Mouse (Mus musculus) adrenal gland, postnatal 10 days (tissue): ENCODE measurements around the gene Zfp961. TPM values are rescaled to one million over a fixed set of nuclear protein-coding genes. Genes with fewer than 3 reads are reported as not detected.
"Not testable (repeated sequence)": the region's sequence is repeated elsewhere in the genome, so short reads cannot be mapped to it uniquely, and the experiment has no call there.

Source experiments
- DNase-seq: peaks from one replicate; pipeline ENCODE4 v3.0.0; 2021; ENCODE audit warnings: mixed read lengths
- long read RNA-seq, 2 experiments: library from polyadenylated mRNA; stranded (forward); transcript quantifications; one replicate each; pipeline ENCODE4 v2.0.0; 2021
- total RNA-seq, 2 experiments: library from RNA; stranded (reverse); gene quantifications; 2 replicates each; pipeline ENCODE4 v1.2.3; 2021

Zfp961 gene
- total RNA-seq = 10 to 100 TPM; 15.4 to 25.9 TPM
- long read RNA-seq, experiment 1, partial matches to known transcripts = 2 of 9 reads
- long read RNA-seq, experiment 1, other reads (novel, unspliced or antisense) = 2 of 9 reads
- long read RNA-seq, experiment 2, partial matches to known transcripts = 3 of 6 reads
- long read RNA-seq, experiment 2, other reads (novel, unspliced or antisense) = 1 of 6 reads

- DNase-seq = peak; percentile 98
These were observed at the start of gene Zfp961 for GRCm38 (mm10) chr8:71950482-71951221. Zfp961 (plus strand) TSS chr8:71951038.

DNA sequence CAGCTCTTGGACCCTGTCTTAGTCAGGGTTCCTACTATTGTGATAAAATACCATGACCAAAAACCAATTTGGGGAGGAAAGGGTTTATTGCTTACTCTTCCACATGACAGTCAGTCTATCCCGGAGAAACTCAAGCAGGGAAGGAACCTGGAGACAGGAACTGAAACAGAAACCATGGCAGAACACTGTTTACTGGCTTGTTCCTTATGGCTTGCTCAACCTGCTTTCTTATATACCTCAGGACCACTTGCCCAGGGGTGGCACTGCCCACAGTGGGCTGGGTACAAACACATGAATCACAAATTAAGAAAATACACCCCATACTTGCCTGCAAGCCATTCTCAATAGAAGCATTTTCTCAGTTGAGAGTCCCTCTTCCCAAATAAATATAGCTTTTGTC is 47.8 kb upstream of the Zfp961 start:
- not testable (repeated sequence) for DNase-seq

- DNase-seq = no peak
These were observed 44.0 kb upstream of the Zfp961 start for GRCm38 (mm10) chr8:71906809-71907208.

GRCm38 (mm10) chr8:71907798-71908257 is 43.0 kb upstream of the Zfp961 start:
- peak; percentile 4 for DNase-seq

GRCm38 (mm10) chr8:71908309-71909261 is 42.3 kb upstream of the Zfp961 start, which contains the start of the genes Zfp882 and Zfp617:
Zfp882 (plus strand) TSS chr8:71908608.
Zfp617 (plus strand) TSS chr8:71908635.
- DNase-seq = peak; percentile 90

- DNase-seq = no peak
These were observed 38.6 kb upstream of the Zfp961 start for GRCm38 (mm10) chr8:71912286-71912685.

- DNase-seq = peak; percentile 96
These were observed 28.1 kb upstream of the Zfp961 start for GRCm38 (mm10) chr8:71922567-71923401.

- no peak for DNase-seq
These were observed 25.0 kb upstream of the Zfp961 start for GRCm38 (mm10) chr8:71925791-71926190.

DNA sequence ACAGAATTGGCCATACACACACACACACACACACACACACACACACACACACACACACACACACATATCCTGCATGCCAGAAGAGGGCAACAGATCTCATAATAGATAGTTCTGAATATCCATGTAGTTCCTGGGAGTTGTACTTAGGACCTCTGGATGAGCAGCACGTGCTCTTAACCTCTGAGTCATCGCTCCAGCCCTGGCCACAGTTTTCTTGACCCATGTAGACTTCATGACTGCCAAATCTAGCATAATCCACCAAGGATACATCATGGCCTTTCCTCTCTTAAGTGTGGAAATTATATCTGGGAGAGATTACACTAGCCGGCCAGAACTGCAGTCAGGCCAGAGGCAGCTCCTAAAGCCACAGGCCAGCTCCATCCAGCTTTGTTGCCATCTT is 24.3 kb upstream of the Zfp961 start:
- DNase-seq = peak; percentile 13

GRCm38 (mm10) chr8:71927779-71928178 is 23.1 kb upstream of the Zfp961 start:
- no peak for DNase-seq

- DNase-seq = not testable (repeated sequence)
These were observed 12.8 kb upstream of the Zfp961 start for GRCm38 (mm10) chr8:71938037-71938436.

- no peak for DNase-seq
These were observed 10.3 kb upstream of the Zfp961 start for GRCm38 (mm10) chr8:71940293-71941208.

GRCm38 (mm10) chr8:71941776-71942175 is 9.1 kb upstream of the Zfp961 start:
- DNase-seq = no peak

- DNase-seq = no peak
These were observed 2.2 kb upstream of the Zfp961 start for GRCm38 (mm10) chr8:71948624-71949023.

- DNase-seq = peak; percentile 15
These were observed 761 bp downstream of the Zfp961 start for GRCm38 (mm10) chr8:71951436-71952161.

DNA sequence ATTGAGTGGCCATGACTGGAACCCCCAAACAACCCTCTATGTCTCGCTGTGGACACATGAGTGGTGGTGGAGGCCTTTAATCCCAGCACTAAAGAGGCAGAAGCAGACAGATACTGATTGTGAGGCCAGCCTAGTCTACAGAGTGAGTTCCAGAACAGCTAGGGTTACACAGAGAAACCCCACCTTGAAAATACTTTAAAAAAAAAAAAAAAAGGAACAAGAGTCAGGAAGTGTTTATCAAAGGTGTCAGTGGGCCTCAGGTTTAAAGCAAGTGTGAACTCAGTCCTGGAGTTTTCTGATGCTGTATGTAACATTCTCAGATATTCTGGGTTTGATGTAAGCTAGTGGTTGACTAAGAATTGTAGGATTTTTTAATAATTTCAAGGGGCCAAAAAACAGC is 1.7 kb downstream of the Zfp961 start:
- no peak for DNase-seq

GRCm38 (mm10) chr8:71952961-71953700 is 2.3 kb downstream of the Zfp961 start:
- not testable (repeated sequence) for DNase-seq

- DNase-seq = no peak
These were observed 3.8 kb downstream of the Zfp961 start for GRCm38 (mm10) chr8:71954666-71955065.

DNA sequence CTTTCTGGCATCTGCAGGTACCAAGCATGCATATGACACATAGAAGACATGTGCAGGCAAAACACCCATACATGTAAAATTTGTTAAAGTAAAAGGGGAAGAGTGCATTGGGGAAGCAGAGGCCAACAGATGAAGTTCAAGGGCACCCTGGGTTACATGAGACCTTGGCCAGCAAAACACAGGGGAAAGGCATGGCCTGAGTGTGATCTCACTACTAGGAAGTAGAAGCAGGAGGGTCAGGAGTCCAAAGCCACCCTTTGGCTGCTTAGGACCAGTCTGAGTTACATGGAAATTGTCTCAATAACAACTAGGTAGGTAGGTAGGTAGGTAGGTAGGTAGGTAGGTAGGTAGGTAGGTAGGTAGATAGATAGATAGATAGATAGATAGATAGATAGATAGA is 9.6 kb downstream of the Zfp961 start:
- DNase-seq = no peak
